Mouse (Mus musculus) heart, embryonic 15.5 days (tissue): ENCODE data around the gene Isg20l2. TPM values are rescaled to one million over a fixed set of nuclear protein-coding genes. Genes with fewer than 3 reads are reported as not detected.
"Not testable (repeated sequence)": the region's sequence is repeated elsewhere in the genome, so short reads cannot be mapped to it uniquely, and the experiment has no call there.

ENCODE experiments used
- ATAC-seq: fragments of 200-750 bp; cut with Nextera tagmentation; replicated peaks from 2 replicates; pipeline ENCODE4 v1.8.0; 2017; ENCODE audit warnings: low read depth, moderate TSS enrichment; ENCODE audit not compliant: insufficient number of reproducible peaks, insufficient read depth, low FRiP score
- H3K27ac ChIP-seq: fragments of 300-500 bp; sonication (generic); 2 replicates; pipeline ENCODE4 v1.5.1; 2015; ENCODE audit warnings: mild to moderate bottlenecking, inconsistent platforms
- H3K27me3 ChIP-seq: fragments of 300-500 bp; sonication (generic); 2 replicates; pipeline ENCODE4 v1.6.1; 2015; ENCODE audit warnings: inconsistent platforms
- H3K36me3 ChIP-seq: fragments of 300-500 bp; sonication (generic); 2 replicates; pipeline ENCODE4 v1.6.1; 2015; ENCODE audit warnings: mild to moderate bottlenecking, inconsistent platforms
- H3K4me1 ChIP-seq: fragments of 300-500 bp; sonication (generic); replicated peaks from 2 replicates; pipeline ENCODE4 v1.6.1; 2015; ENCODE audit warnings: inconsistent platforms
- H3K4me2 ChIP-seq: fragments of 300-500 bp; sonication (generic); 2 replicates; pipeline ENCODE4 v1.6.1; 2015; ENCODE audit warnings: inconsistent platforms, mild to moderate bottlenecking, moderate library complexity
- H3K4me3 ChIP-seq: fragments of 300-500 bp; sonication (generic); 2 replicates; pipeline ENCODE4 v1.5.1; 2015; ENCODE audit warnings: mild to moderate bottlenecking, inconsistent platforms
- H3K9ac ChIP-seq: fragments of 300-500 bp; sonication (generic); 2 replicates; pipeline ENCODE4 v1.6.1; 2015; ENCODE audit warnings: mild to moderate bottlenecking, inconsistent platforms
- H3K9me3 ChIP-seq: fragments of 300-500 bp; sonication (generic); replicated peaks from 2 replicates; pipeline ENCODE4 v1.6.1; 2016; ENCODE audit warnings: inconsistent platforms
- WGBS: fragments of 180-500 bp; shearing (Covaris S2); methylation state at CpG from one replicate; pipeline ENCODE4 v1.1.7; 2015; ENCODE audit warnings: mixed read lengths; 5-methylcytosine and 5-hydroxymethylcytosine counted together
- polyA plus RNA-seq: library from polyadenylated mRNA; unstranded; fragments of >200 nt; fragmentation: Nextera tagmentation; extraction: Ambion mirVana; gene quantifications from 2 replicates; pipeline ENCODE4 v1.2.1, GENCODE M21; 2015

Isg20l2 gene
- polyA plus RNA-seq, 1 experiment from 2014 or later = 23.9 TPM

DNA sequence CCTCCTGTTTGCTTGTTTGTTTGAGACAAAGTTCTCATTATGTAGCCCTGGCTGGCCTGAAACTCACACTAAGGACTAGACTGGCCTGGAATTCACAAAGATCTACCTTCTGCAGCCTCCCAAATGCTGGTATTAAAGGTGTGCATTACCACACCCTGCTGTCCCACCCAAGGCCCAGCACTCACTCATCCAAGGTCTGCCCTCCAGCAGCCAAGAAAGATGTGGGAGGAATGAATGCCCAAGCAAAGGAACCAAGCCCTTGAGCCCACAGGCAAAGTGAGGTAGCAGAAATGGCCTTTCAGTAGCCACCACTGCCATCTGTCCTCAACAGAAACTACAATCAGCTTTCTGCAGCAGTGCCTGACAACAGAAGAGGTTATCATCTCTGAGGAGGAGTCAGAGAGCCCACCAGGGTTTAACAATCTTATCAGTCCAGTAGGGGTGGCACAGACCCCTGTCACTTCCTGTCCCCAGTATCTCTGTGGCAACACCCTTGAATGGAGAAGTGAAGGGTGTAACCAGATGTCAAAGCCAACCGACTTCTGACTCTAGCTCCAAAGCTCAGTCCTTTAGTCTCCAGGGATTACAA lies 29.0 kb upstream of the Isg20l2 start:
- no peaks in the 10 kb centered on the region for H3K27me3 ChIP-seq
- H3K4me3 ChIP-seq = no peak overlapping the region
- H3K4me1 ChIP-seq = no peaks in the 10 kb centered on the region
- no peaks in the 10 kb centered on the region for H3K36me3 ChIP-seq
- H3K9ac ChIP-seq = no peak overlapping the region
- H3K27ac ChIP-seq = no peak overlapping the region
- WGBS = 0% methylated on average over 1 of the region's 1 CpGs
- no peak overlapping the region for H3K4me2 ChIP-seq
- no peak for ATAC-seq
- no peaks in the 10 kb centered on the region for H3K9me3 ChIP-seq

- H3K4me1 ChIP-seq, H3K9me3 ChIP-seq, H3K9ac ChIP-seq, H3K36me3 ChIP-seq, ATAC-seq, H3K27me3 ChIP-seq, H3K4me2 ChIP-seq, H3K27ac ChIP-seq, H3K4me3 ChIP-seq: not testable (repeated sequence)
- 75% methylated on average over 6 of the region's 6 CpGs for WGBS
Measured at GRCm38 (mm10) chr3:87901959-87902358, 28.2 kb upstream of the Isg20l2 start.

DNA sequence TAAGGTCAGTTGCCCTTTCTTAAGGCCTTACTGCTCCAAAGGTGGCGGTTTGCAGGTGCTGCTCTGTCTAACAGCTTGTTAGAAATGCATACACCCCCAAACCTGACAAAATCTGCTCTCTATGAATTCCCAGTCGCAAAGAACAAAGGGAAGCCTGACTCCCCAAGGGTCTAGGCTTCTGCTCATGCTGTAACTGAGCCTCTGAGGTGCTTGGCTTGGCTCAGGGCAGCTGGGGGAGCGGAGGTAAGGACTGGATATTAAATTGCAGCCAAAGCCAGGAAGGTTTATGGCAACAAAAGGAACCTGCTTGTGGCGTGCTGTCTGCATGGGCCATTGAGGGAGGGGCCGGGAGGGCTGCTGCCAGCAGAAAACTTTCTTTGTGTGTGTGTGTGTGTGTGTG lies 26.3 kb upstream of the Isg20l2 start:
- Histone ChIP-seq H3K9me3 (no peaks in the 10 kb centered on the region), H3K9ac (no peak overlapping the region), H3K4me2 (no peak overlapping the region), H3K4me3 (no peak overlapping the region), H3K27ac (no peak overlapping the region), H3K27me3 (no peaks in the 10 kb centered on the region), H3K36me3 (no peaks in the 10 kb centered on the region), H3K4me1 (peaks cover 14% of the 10 kb centered on the region)
- no peak for ATAC-seq
- WGBS = 59% methylated on average over 5 of the region's 5 CpGs

DNA sequence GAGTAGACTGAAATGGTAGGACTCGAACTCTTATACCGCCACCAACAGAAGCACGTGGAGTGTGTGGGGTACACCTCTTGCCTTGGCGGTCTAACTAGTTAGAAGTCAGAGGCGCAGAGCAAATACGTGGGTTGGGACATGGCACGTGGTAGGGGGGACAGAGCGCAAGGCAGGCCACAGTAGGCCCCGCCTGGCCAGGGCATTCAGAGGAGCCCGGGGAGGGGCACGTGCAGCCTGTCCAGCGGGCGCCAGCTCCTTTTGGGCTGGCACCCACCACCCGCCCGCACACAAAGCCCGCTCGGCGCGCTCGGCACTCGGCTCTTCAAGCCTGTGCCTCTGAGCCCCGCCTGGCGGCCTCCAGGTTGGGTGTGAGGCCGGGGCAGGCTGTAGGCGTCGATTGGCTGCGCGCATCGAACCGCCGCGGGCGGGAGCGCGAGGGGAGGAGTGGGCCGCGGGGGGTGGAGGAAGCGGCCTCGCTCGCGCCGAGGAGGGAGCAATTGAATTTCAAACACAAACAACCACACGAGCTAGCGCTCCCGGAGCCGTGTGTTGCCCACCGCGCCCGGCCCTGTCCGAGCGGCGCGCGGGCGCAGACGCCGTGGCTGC lies 24.1 kb upstream of the Isg20l2 start, which contains the start of gene Hdgf:
Gene Hdgf, plus strand, starts transcription at position 442 of the 606 bp plus-strand sequence.
- peak within 1 kb of the TSS; percentile 78 for H3K4me2 ChIP-seq
- peak; percentile 93 for ATAC-seq
- under 1% methylated on average over 57 of the region's 57 CpGs for WGBS
- peak within 1 kb of the TSS; percentile 97 for H3K27ac ChIP-seq
- peak within 1 kb of the TSS; percentile 98 for H3K9ac ChIP-seq
- H3K9me3 ChIP-seq = no peaks in the 10 kb centered on the region
- H3K27me3 ChIP-seq = no peaks in the 10 kb centered on the region
- peak within 1 kb of the TSS; percentile 96 for H3K4me3 ChIP-seq
- H3K36me3 ChIP-seq = no peaks in the 10 kb centered on the region
- peaks cover 34% of the 10 kb centered on the region for H3K4me1 ChIP-seq

GRCm38 (mm10) chr3:87906601-87906980 lies 23.5 kb upstream of the Isg20l2 start:
- 0 out of 2 replicates have a peak, but pooled peaks have one; percentile 12 for ATAC-seq
- Histone ChIP-seq H3K9ac (peak overlapping the region; percentile 98), H3K4me3 (peak overlapping the region; percentile 96), H3K27ac (peak overlapping the region; percentile 97), H3K27me3 (no peaks in the 10 kb centered on the region), H3K4me2 (peak overlapping the region; percentile 78), H3K9me3 (no peaks in the 10 kb centered on the region), H3K36me3 (no peaks in the 10 kb centered on the region), H3K4me1 (peaks cover 38% of the 10 kb centered on the region)
- WGBS = under 1% methylated on average over 25 of the region's 47 CpGs

DNA sequence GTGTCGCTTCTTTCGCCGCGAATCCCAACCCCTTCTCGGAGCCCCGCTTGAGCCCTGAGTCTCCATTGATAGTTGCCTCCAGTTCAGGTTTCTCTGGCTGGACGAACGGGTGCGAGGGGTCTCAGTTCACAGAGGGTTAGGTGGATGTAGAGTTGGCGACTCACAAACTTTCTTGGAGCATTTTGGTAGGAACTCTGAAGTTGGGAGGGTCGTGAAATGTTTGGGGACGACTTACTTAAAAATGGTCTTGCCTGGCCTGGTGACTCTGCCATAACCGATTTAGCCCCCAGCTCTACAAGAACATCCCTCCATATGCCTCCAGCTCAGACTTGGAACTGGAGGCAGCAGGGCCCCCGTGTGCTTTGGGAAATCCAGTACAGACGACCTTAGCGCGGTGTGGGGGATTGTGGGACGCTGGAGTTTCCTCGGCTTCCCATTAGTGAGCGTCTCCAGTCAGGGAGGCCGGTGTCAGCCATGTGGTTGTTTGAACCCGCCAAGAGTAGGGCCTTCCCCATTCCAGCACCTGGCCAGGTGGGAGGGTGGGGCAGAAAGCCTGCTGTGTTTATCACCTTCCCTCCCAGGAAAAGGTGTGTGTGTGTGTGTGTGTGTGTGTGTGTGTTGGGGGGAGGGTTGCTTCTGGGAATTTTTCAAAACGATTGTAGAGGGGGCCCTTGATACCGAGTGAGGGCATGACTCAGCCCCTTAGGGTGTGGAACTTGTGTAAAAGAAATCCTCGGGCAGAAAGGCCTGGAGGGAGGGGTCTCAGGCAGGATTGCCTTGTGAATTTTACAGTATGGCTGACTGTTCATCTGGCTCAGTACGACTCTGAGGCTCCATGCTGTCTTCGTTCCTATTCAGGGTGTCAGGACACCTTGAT lies 22.9 kb upstream of the Isg20l2 start:
- Histone ChIP-seq H3K9me3 (no peaks in the 10 kb centered on the region), H3K36me3 (no peaks in the 10 kb centered on the region), H3K4me2 (peak overlapping the region; percentile 78), H3K4me3 (peak overlapping the region; percentile 96), H3K27ac (peak overlapping the region; percentile 97), H3K27me3 (no peaks in the 10 kb centered on the region), H3K9ac (peak overlapping the region; percentile 98), H3K4me1 (peaks cover 38% of the 10 kb centered on the region)
- no peak for ATAC-seq
- under 1% methylated on average over 27 of the region's 27 CpGs for WGBS

- Histone ChIP-seq H3K9ac (peak overlapping the region; percentile 98), H3K4me1 (peaks cover 38% of the 10 kb centered on the region), H3K27me3 (no peaks in the 10 kb centered on the region), H3K9me3 (no peaks in the 10 kb centered on the region), H3K27ac (peak overlapping the region; percentile 97), H3K4me3 (peak overlapping the region; percentile 96), H3K4me2 (peak overlapping the region; percentile 78), H3K36me3 (no peaks in the 10 kb centered on the region)
- 0% methylated on average over 1 of the region's 1 CpGs for WGBS
- ATAC-seq = no peak
Measured at GRCm38 (mm10) chr3:87907906-87908305, 22.2 kb upstream of the Isg20l2 start.

- Histone ChIP-seq H3K27me3 (no peaks in the 10 kb centered on the region), H3K9me3 (no peaks in the 10 kb centered on the region), H3K4me3 (no peak overlapping the region; the same call in 1 of the 2 replicates), H3K27ac (peak overlapping the region; percentile 97), H3K4me2 (peak overlapping the region; percentile 78), H3K9ac (no peak overlapping the region), H3K4me1 (peaks cover 38% of the 10 kb centered on the region), H3K36me3 (peaks cover 8% of the 10 kb centered on the region; the same call in 1 of the 2 replicates)
- 91% methylated on average over 2 of the region's 2 CpGs for WGBS
- ATAC-seq = no peak
Measured at GRCm38 (mm10) chr3:87909381-87909780, 20.7 kb upstream of the Isg20l2 start.

DNA sequence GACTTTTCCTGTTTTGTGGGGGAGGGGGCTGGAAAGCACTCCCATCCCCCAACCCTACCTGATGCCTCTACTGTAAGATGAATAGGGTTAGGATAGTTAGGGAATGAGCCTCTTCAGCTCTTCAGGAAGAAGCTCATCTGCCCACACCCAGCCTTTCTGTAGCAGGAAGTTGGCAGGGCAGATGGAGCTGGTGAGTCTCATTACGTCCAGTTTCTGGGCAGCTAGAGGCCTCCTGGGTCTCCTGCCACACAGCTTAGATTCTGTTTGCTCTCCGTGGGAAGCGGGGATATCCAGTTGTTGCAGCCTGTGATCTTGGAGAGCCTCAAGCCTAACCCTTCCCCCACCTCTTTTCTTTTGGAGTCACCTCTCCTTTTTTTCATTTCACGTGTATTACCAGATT lies 20.2 kb upstream of the Isg20l2 start:
- Histone ChIP-seq H3K4me3 (peak overlapping the region; percentile 52), H3K9me3 (no peaks in the 10 kb centered on the region), H3K27me3 (no peaks in the 10 kb centered on the region), H3K4me2 (peak overlapping the region; percentile 78), H3K27ac (peak overlapping the region; percentile 97), H3K4me1 (peaks cover 38% of the 10 kb centered on the region), H3K9ac (peak overlapping the region; percentile 53), H3K36me3 (peaks cover 13% of the 10 kb centered on the region)
- no peak for ATAC-seq
- WGBS = 17% methylated on average over 4 of the region's 4 CpGs

GRCm38 (mm10) chr3:87910573-87911141 lies 19.5 kb upstream of the Isg20l2 start:
- Histone ChIP-seq H3K4me2 (peak overlapping the region; percentile 78), H3K4me3 (peak overlapping the region; percentile 52), H3K36me3 (peaks cover 21% of the 10 kb centered on the region), H3K4me1 (peaks cover 38% of the 10 kb centered on the region), H3K9ac (peak overlapping the region; percentile 53), H3K27me3 (no peaks in the 10 kb centered on the region), H3K27ac (peak overlapping the region; percentile 97), H3K9me3 (no peaks in the 10 kb centered on the region)
- WGBS = 11% methylated on average over 12 of the region's 12 CpGs
- peak; percentile 15 for ATAC-seq

GRCm38 (mm10) chr3:87913491-87913890 lies 16.6 kb upstream of the Isg20l2 start:
- Histone ChIP-seq H3K9me3 (no peaks in the 10 kb centered on the region), H3K27me3 (no peaks in the 10 kb centered on the region), H3K9ac (no peak overlapping the region), H3K27ac (no peak overlapping the region), H3K4me2 (no peak overlapping the region), H3K4me1 (peaks cover 27% of the 10 kb centered on the region), H3K4me3 (no peak overlapping the region), H3K36me3 (peaks cover 38% of the 10 kb centered on the region)
- no peak for ATAC-seq
- 83% methylated on average over 7 of the region's 7 CpGs for WGBS
